Mouse (Mus musculus) cortical plate, adult 2 months (tissue): ENCODE measurements around the gene Cdc20b. TPM values are rescaled to one million over a fixed set of nuclear protein-coding genes. Genes with fewer than 3 reads are reported as not detected.

Source experiments
- H3K27ac ChIP-seq: fragments of 200-500 bp; 2 replicates; pipeline ENCODE4 v1.5.1; 2012; ENCODE audit warnings: low read length, control low read depth, inconsistent platforms; ENCODE audit not compliant: insufficient read depth
- H3K4me1 ChIP-seq: fragments of 200-500 bp; 2 replicates; pipeline ENCODE4 v1.6.1; 2011; ENCODE audit warnings: low read length; ENCODE audit not compliant: control insufficient read depth, insufficient read depth
- H3K4me3 ChIP-seq: fragments of 200-500 bp; 2 replicates; pipeline ENCODE4 v1.5.1; 2011; ENCODE audit warnings: mild to moderate bottlenecking, low read length, control low read depth; ENCODE audit not compliant: insufficient read depth
- CTCF ChIP-seq: fragments of 200-500 bp; IDR thresholded peaks from 2 replicates; pipeline ENCODE4 v1.5.1; 2011; ENCODE audit warnings: mild to moderate bottlenecking, control low read depth, low read length; ENCODE audit not compliant: insufficient read depth; ENCODE audit errors: extremely low read depth
- POLR2A ChIP-seq: fragments of 200-500 bp; IDR thresholded peaks from 2 replicates; pipeline ENCODE4 v1.6.1; 2011; ENCODE audit warnings: mild to moderate bottlenecking, low read length, control low read depth; ENCODE audit not compliant: insufficient read depth; ENCODE audit errors: extremely low read depth
- polyA plus RNA-seq: library from polyadenylated mRNA; depleted of rRNA; stranded (reverse); fragments of >200 nt; gene quantifications from 2 replicates; pipeline ENCODE4 v1.2.3, GENCODE M21; 2012; rRNA removed

Gene Cdc20b
- 0.08 TPM in 1 of 2 replicates, not detected in the other for polyA plus RNA-seq

DNA sequence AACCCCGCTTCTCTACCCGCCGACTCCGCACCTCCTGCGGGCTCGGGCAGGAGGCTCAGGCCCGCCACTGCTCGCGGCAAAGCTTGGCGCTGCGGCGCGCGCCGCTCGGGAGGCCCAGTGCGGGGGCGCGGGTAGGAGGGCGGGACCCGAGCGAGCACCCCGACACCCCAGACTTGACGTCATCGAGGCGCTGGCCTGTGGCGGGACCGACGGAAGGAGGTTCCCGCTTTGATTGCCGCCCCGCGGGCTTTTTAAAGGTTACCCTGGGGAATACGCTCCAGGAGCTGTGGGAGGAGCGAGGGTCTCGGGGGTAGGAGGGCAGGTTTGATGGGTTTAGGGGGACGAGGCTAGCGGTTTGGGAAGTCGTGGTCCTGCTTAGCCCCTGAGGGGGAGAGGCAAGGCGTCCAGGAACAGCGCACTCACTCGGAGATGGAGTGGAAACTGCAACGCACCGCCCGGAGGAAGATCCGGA, at the start of gene Cdc20b:
Gene Cdc20b, plus strand, starts transcription at position 162 of the 472 bp plus-strand sequence.
- H3K27ac ChIP-seq, result no peak within 1 kb of the TSS
- H3K4me1 ChIP-seq, result no peaks in the 10 kb centered on the region
- peak within 1 kb of the TSS; percentile 19 for H3K4me3 ChIP-seq
- TF ChIP-seq POLR2A, result no peak
- TF ChIP-seq CTCF, result no peak

- no peak overlapping the region for H3K4me3 ChIP-seq
Observed at GRCm38 (mm10) chr13:112985605-112986450, 49.1 kb upstream of the Cdc20b start.

DNA sequence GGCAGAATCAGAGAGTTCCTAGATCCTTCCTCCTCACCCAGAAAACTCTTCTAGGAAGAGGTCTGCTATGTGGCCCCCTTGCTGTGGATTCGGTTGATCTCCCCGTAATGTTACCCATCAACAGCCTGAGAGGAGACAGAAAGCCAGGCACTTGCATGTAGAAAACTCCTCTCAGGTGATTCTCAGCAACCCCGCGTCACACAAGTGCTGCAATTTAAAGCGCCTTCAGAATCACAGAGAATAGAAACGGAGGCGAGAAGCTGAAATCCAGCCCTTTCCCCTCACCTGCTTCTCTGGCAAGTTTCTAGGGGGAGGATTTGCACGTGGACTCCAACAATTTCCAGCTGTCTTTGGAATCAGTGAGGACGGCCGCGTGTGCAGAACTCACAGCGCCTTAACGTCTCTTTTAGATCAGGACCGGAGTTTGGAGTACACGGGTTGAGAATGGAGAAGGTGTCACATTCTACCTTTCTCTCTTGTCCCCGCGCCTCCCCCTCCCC, 48.4 kb upstream of the Cdc20b start:
- Histone ChIP-seq H3K27ac (no peak overlapping the region), H3K4me3 (no peak overlapping the region), H3K4me1 (0 out of 2 replicates have a peak, but pooled peaks cover 2% of the 10 kb centered on the region)
- no peak for TF ChIP-seq CTCF
- no peak for TF ChIP-seq POLR2A

More at GRCm38 (mm10) chr13:112985605-112986450, 49.1 kb upstream of the Cdc20b start:
- TF ChIP-seq CTCF, result no peak
- TF ChIP-seq POLR2A, result no peak
- no peak overlapping the region for H3K27ac ChIP-seq
- 0 out of 2 replicates have a peak, but pooled peaks cover 2% of the 10 kb centered on the region for H3K4me1 ChIP-seq

DNA sequence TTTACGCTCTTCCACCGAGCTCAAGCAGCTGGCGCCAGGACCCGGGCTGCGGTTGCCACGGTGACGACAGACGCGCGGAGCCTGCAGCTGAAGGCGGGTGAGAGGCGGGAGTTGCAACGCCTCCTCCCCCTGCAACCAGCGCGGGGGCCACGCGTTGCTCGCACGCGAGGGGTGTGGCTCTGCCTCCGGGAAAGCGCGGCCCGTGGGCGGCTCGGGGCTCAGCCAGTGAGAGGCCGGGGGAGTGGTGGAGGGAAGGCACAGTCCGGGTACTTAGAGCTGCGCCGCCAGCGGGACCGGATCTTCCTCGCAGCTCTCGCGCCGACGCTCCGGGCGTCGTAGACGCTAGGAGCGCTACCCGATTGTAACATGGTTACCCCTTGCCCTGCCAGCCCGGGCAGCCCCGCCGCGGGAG, 47.4 kb upstream of the Cdc20b start, which contains the start of gene Ccno:
Gene Ccno, plus strand, starts transcription at position 271 of the 412 bp plus-strand sequence.
- TF ChIP-seq POLR2A, result peak; percentile 81
- no peak for TF ChIP-seq CTCF
- H3K4me1 ChIP-seq, result 0 out of 2 replicates have a peak, but pooled peaks cover 2% of the 10 kb centered on the region
- H3K27ac ChIP-seq, result no peak within 1 kb of the TSS
- H3K4me3 ChIP-seq, result peak within 1 kb of the TSS; percentile 28

DNA sequence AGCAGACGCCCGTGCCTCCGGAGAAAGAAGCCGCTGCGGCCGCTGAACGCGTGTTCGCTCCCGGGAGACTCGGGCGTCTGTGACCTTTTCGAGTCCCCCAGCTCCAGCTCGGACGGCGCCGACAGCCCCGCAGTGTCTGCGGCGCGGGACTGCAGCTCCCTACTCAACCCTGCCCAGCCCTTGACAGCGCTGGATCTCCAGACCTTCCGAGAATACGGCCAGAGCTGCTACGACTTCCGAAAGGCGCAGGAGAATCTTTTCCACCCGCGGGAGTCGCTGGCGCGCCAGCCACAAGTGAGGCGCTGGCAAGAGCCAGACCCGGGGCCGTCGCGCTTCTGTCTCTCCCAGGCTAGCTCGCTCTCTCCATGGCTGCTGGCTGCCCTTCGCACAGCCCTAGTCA, 46.9 kb upstream of the Cdc20b start:
- TF ChIP-seq CTCF (no peak), POLR2A (no peak)
- peak overlapping the region; percentile 28 for H3K4me3 ChIP-seq
- 0 out of 2 replicates have a peak, but pooled peaks cover 2% of the 10 kb centered on the region for H3K4me1 ChIP-seq
- H3K27ac ChIP-seq, result no peak overlapping the region

DNA sequence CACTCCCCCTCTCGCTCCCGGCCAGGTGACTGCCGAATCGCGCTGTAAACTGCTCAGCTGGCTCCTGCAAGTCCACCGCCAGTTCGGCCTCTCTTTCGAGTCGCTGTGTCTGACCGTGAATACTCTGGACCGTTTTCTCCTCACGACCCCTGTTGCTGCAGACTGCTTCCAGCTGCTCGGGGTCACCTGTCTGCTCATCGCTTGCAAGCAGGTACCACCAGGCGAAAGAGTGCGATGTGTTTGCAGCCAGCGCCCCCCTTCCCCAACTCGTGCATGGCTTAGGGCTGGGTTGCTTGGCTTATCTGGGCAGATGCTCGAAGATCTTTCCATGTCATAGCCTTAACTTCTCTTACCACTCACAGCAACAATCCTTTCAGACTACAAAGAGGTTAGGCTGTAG, 46.0 kb upstream of the Cdc20b start:
- Histone ChIP-seq H3K27ac (no peak overlapping the region), H3K4me1 (0 out of 2 replicates have a peak, but pooled peaks cover 2% of the 10 kb centered on the region), H3K4me3 (peak overlapping the region; percentile 21; the same call in 1 of the 2 replicates)
- no peak for TF ChIP-seq CTCF
- no peak for TF ChIP-seq POLR2A

- H3K4me1 ChIP-seq, result 0 out of 2 replicates have a peak, but pooled peaks cover 2% of the 10 kb centered on the region
- H3K4me3 ChIP-seq, result no peak overlapping the region; the same call in 1 of the 2 replicates
- no peak overlapping the region for H3K27ac ChIP-seq
- TF ChIP-seq POLR2A (no peak), CTCF (no peak)
Observed at GRCm38 (mm10) chr13:112989541-112989940, 45.4 kb upstream of the Cdc20b start.

- TF ChIP-seq POLR2A (no peak), CTCF (no peak)
- Histone ChIP-seq H3K27ac (no peak overlapping the region), H3K4me1 (0 out of 2 replicates have a peak, but pooled peaks cover 2% of the 10 kb centered on the region), H3K4me3 (no peak overlapping the region)
Observed at GRCm38 (mm10) chr13:112990346-112990745, 44.6 kb upstream of the Cdc20b start.

- Histone ChIP-seq H3K4me3 (peak within 1 kb of the TSS; percentile 31; the same call in 1 of the 2 replicates), H3K27ac (no peak within 1 kb of the TSS), H3K4me1 (0 out of 2 replicates have a peak, but pooled peaks cover 2% of the 10 kb centered on the region)
- TF ChIP-seq POLR2A, result no peak
- TF ChIP-seq CTCF, result no peak
Observed at GRCm38 (mm10) chr13:112993531-112994152, 41.3 kb upstream of the Cdc20b start, which contains the start of gene Mcidas. TSS of gene Mcidas (plus strand) at chr13:112993845.
